22 mouse cellular contexts compared by ENCODE assay signal in genomic region chr16:58526729-58527128, GRCm38 (mm10).
"Had no signal": no experiment of that assay in that cellular context is flagged by ENCODE, and none has a peak within 500 bp of the region (broad histone marks: within the 10 kb centered on the region; RNA-seq: fewer than 3 reads in every experiment).

No protein-coding gene starts in this region.

- H3K9me3 ChIP-seq: limb, embryonic 15.5 days; lung, embryonic 15.5 days; neural tube, embryonic 15.5 days had no signal

- ATAC-seq: intestine, postnatal 0 days had no signal

- H3K36me3 ChIP-seq: kidney, embryonic 15.5 days; limb, embryonic 12.5 days; limb, embryonic 15.5 days; lung, embryonic 15.5 days; neural tube, embryonic 12.5 days; neural tube, embryonic 15.5 days had no signal

- H3K4me1 ChIP-seq: lung, embryonic 15.5 days; neural tube, embryonic 12.5 days had no signal

- H3K9ac ChIP-seq: kidney, embryonic 15.5 days; limb, embryonic 12.5 days; limb, embryonic 15.5 days; lung, embryonic 15.5 days; neural tube, embryonic 12.5 days; neural tube, embryonic 15.5 days had no signal

- H3K27ac ChIP-seq: kidney, embryonic 15.5 days; limb, embryonic 12.5 days; limb, embryonic 15.5 days; lung, embryonic 15.5 days; neural tube, embryonic 12.5 days; neural tube, embryonic 15.5 days; stomach, postnatal 0 days had no signal

- DNase-seq: kidney, adult 8-10 months; kidney, postnatal 10 days; kidney, postnatal 4 days; left cerebral cortex, postnatal 4 days; lung, adult 18-20 months; lung, postnatal 10 days; lung, postnatal 36 days; midbrain, embryonic 14.5 days; right cerebral cortex, adult 18-20 months; right cerebral cortex, postnatal 14 days; right cerebral cortex, postnatal 4 days; thymus, adult 2 months; thymus, postnatal 14 days; thymus, postnatal 4 days had no signal

- H3K4me3 ChIP-seq: kidney, embryonic 15.5 days; limb, embryonic 12.5 days; limb, embryonic 15.5 days; lung, embryonic 15.5 days; neural tube, embryonic 12.5 days; neural tube, embryonic 15.5 days had no signal

- H3K4me2 ChIP-seq: kidney, embryonic 15.5 days; limb, embryonic 12.5 days; limb, embryonic 15.5 days; lung, embryonic 15.5 days; neural tube, embryonic 12.5 days; neural tube, embryonic 15.5 days had no signal

- H3K27me3 ChIP-seq: kidney, embryonic 15.5 days; limb, embryonic 12.5 days; limb, embryonic 15.5 days; lung, embryonic 15.5 days; neural tube, embryonic 15.5 days had no signal
